Mouse (Mus musculus) heart, embryonic 15.5 days (tissue): ENCODE measurements at regions not wholly inside any gene's neighbourhood (a gene's known extent, or its start where the extent isn't known, plus 50 kb on each side); places are given as distances from the start of the nearest gene placed in this dataset.

Experiments used
- ATAC-seq: fragments of 200-750 bp; cut with Nextera tagmentation; replicated peaks from 2 replicates; pipeline ENCODE4 v1.8.0; 2017; ENCODE audit warnings: low read depth, moderate TSS enrichment; ENCODE audit not compliant: insufficient number of reproducible peaks, insufficient read depth, low FRiP score
- H3K27ac ChIP-seq: fragments of 300-500 bp; sonication (generic); 2 replicates; pipeline ENCODE4 v1.5.1; 2015; ENCODE audit warnings: mild to moderate bottlenecking, inconsistent platforms
- H3K27me3 ChIP-seq: fragments of 300-500 bp; sonication (generic); 2 replicates; pipeline ENCODE4 v1.6.1; 2015; ENCODE audit warnings: inconsistent platforms
- H3K36me3 ChIP-seq: fragments of 300-500 bp; sonication (generic); 2 replicates; pipeline ENCODE4 v1.6.1; 2015; ENCODE audit warnings: mild to moderate bottlenecking, inconsistent platforms
- H3K4me1 ChIP-seq: fragments of 300-500 bp; sonication (generic); replicated peaks from 2 replicates; pipeline ENCODE4 v1.6.1; 2015; ENCODE audit warnings: inconsistent platforms
- H3K4me2 ChIP-seq: fragments of 300-500 bp; sonication (generic); 2 replicates; pipeline ENCODE4 v1.6.1; 2015; ENCODE audit warnings: inconsistent platforms, mild to moderate bottlenecking, moderate library complexity
- H3K4me3 ChIP-seq: fragments of 300-500 bp; sonication (generic); 2 replicates; pipeline ENCODE4 v1.5.1; 2015; ENCODE audit warnings: mild to moderate bottlenecking, inconsistent platforms
- H3K9ac ChIP-seq: fragments of 300-500 bp; sonication (generic); 2 replicates; pipeline ENCODE4 v1.6.1; 2015; ENCODE audit warnings: mild to moderate bottlenecking, inconsistent platforms
- H3K9me3 ChIP-seq: fragments of 300-500 bp; sonication (generic); replicated peaks from 2 replicates; pipeline ENCODE4 v1.6.1; 2016; ENCODE audit warnings: inconsistent platforms
- WGBS: fragments of 180-500 bp; shearing (Covaris S2); methylation state at CpG from one replicate; pipeline ENCODE4 v1.1.7; 2015; ENCODE audit warnings: mixed read lengths; 5-methylcytosine and 5-hydroxymethylcytosine counted together

DNA sequence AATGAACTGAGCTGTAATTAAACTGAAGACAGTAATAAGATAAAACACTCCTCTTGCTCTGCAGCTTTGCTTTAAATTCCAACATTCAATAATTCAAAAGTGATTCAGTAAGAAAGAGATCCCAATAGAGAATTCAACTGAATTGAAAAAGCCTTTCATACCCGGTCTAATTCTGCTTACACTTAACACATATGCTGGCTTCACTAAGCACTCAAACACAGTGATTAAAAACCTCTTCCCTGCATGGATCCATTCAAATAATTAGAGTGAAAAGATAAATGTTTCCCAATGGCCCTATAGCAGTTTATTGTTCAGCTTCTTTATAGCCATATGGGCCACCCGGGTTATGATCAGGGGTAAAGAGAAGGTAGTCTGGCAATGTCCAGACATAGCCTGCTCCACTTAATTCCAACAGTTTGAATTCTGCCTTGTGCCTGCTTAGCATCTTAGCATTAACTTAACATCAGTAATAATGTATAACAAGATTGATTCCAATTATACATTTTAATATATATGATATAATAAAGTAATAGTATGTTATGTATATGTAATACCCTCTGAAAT, 659.9 kb upstream of the Kcnd2 start:
- H3K36me3 ChIP-seq: no peaks in the 10 kb centered on the region
- WGBS: 86% methylated on average over 2 of the region's 2 CpGs
- no peaks in the 10 kb centered on the region for H3K4me1 ChIP-seq
- no peak overlapping the region for H3K27ac ChIP-seq
- ATAC-seq: no peak
- no peaks in the 10 kb centered on the region for H3K9me3 ChIP-seq
- no peak overlapping the region for H3K9ac ChIP-seq
- no peak overlapping the region for H3K4me3 ChIP-seq
- no peak overlapping the region for H3K4me2 ChIP-seq
- H3K27me3 ChIP-seq: no peaks in the 10 kb centered on the region

DNA sequence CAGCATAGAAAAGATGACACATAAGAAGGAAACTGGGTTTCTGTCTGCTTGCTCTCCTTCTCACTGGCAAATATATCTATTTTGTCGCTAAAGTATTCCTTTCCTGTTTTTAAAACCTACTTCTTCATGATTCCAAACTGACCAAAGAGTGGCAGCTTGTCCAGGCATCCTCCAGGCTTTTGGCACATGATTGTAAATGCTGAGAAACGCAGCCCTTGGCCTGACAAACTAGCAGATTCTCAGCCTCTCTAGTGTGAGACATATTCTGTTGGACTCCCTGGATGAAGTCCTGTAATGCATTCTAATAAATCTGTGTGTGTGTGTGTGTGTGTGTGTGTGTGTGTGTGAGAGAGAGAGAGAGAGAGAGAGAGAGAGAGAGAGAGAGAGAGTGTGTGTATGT, 642.7 kb upstream of the Kcnd2 start:
- ATAC-seq: no peak
- Histone ChIP-seq H3K4me3 (no peak overlapping the region), H3K36me3 (no peaks in the 10 kb centered on the region), H3K9me3 (no peaks in the 10 kb centered on the region), H3K4me2 (no peak overlapping the region), H3K27ac (no peak overlapping the region), H3K9ac (no peak overlapping the region), H3K4me1 (no peaks in the 10 kb centered on the region), H3K27me3 (no peaks in the 10 kb centered on the region)
- WGBS: 71% methylated on average over 2 of the region's 2 CpGs

DNA sequence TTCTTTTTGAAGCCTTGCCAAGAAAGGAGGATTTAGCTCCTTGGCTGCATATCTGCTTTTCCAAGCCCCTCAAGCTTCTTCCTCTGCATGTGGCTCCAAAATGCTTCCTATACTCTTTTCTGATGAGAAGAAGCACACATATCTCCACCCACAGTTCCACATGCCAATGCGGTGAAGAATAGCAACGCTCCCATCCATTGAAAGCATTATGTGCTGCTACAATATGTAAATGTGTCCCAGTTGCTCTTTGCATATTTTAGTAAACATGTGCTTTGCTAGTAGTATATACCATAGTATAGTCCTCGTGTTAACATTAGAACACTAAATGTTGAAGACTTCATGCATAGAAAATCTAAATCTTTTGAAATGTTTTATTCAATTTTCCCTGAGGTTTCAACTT, 640.6 kb upstream of the Kcnd2 start:
- no peak overlapping the region for H3K4me2 ChIP-seq
- H3K4me3 ChIP-seq: no peak overlapping the region
- no peak overlapping the region for H3K9ac ChIP-seq
- no peaks in the 10 kb centered on the region for H3K36me3 ChIP-seq
- H3K4me1 ChIP-seq: no peaks in the 10 kb centered on the region
- no peak for ATAC-seq
- no peaks in the 10 kb centered on the region for H3K27me3 ChIP-seq
- WGBS: 73% methylated on average over 3 of the region's 3 CpGs
- no peaks in the 10 kb centered on the region for H3K9me3 ChIP-seq
- no peak overlapping the region for H3K27ac ChIP-seq

DNA sequence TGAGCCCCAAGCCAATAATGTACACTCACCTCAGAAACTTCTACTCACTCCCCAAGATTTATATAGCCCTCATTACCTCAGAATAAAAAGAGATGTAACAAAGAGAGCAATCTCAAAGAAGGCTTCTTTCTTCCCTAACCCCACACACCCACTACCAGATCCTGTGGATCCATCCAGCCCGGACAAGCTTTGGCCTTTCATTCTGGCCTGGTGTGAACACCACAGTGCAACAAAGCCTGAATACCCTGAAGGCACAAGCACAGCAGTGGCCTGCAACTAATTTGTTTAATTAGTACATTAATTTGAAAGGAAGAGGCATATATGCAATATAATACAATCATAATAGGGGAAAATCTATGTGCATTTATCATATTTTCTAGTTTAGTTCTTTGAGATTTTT, 616.5 kb upstream of the Kcnd2 start:
- no peak for ATAC-seq
- no peak overlapping the region for H3K9ac ChIP-seq
- H3K27me3 ChIP-seq: no peaks in the 10 kb centered on the region
- H3K9me3 ChIP-seq: no peaks in the 10 kb centered on the region
- no peaks in the 10 kb centered on the region for H3K4me1 ChIP-seq
- H3K4me3 ChIP-seq: no peak overlapping the region
- 80% methylated on average over 1 of the region's 1 CpGs for WGBS
- no peak overlapping the region for H3K27ac ChIP-seq
- no peaks in the 10 kb centered on the region for H3K36me3 ChIP-seq
- H3K4me2 ChIP-seq: no peak overlapping the region

DNA sequence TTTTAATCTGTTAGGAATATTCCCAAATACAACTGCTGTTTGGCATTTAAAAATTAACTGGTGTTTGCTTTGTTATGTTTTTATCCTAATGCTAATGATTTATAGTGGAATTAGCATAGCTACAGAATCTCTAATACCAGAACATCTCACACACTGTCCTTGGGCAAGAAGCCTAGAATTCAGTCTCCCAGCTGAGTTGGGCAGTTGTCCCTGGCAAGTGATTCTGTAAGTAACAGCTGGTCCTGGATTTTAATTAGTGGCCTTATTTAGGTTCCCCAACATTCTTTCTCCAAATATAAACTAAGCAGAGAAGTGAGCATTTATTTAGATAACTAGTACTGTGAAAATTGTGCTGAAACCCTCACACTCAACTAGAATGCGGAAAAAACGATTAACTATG, 611.1 kb upstream of the Kcnd2 start:
- Histone ChIP-seq H3K9me3 (no peaks in the 10 kb centered on the region), H3K4me2 (no peak overlapping the region), H3K4me1 (no peaks in the 10 kb centered on the region), H3K27me3 (no peaks in the 10 kb centered on the region), H3K27ac (no peak overlapping the region), H3K9ac (no peak overlapping the region), H3K36me3 (no peaks in the 10 kb centered on the region), H3K4me3 (no peak overlapping the region)
- ATAC-seq: no peak
- whole genome bisulfite sequencing: 90% methylated on average over 2 of the region's 2 CpGs

DNA sequence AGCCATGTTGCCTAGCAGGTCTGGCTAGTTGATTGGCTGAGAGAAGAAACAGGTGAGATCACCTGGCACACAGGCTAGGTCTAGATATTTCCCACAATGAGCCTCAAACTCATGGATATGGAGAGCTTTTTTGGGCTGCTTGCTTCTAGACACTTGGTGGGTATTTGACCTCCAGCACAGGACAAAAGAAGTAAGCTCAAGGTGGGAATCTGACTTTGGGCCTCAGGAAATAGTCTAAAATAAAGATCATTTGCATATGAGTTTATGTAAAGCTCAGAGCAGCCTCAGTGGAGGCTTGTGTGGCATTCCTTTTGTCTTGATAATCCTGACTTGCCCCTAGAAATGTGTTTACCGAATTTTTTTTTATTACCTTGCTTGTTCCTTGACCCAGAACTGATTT, 594.8 kb upstream of the Kcnd2 start:
- no peak for ATAC-seq
- no peaks in the 10 kb centered on the region for H3K36me3 ChIP-seq
- no peaks in the 10 kb centered on the region for H3K27me3 ChIP-seq
- H3K4me2 ChIP-seq: no peak overlapping the region
- WGBS: 39% methylated on average over 1 of the region's 1 CpGs
- H3K27ac ChIP-seq: no peak overlapping the region
- H3K4me1 ChIP-seq: no peaks in the 10 kb centered on the region
- no peaks in the 10 kb centered on the region for H3K9me3 ChIP-seq
- H3K9ac ChIP-seq: no peak overlapping the region
- H3K4me3 ChIP-seq: no peak overlapping the region

DNA sequence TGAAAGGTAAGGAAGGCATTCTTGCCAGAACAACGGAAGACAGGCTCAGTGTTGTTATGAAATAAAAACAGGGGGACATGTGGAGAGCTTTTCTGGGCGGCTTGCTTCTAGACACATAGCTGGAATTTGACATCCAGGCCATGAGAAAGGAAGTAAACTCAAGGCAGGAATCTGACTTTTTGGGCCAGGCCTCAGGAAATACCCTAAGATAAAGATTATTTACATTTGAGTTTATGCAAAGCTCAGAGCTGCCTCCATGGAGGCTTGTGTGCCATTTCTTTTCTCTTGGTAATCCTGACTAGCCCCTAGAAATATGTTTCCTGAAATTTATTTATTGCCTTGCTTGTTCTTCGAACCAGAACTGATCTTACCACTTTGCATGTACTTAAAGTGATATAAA, 588.9 kb upstream of the Kcnd2 start:
- Histone ChIP-seq H3K4me1 (no peaks in the 10 kb centered on the region), H3K4me2 (no peak overlapping the region), H3K36me3 (no peaks in the 10 kb centered on the region), H3K27me3 (no peaks in the 10 kb centered on the region), H3K9me3 (no peaks in the 10 kb centered on the region), H3K9ac (no peak overlapping the region), H3K27ac (no peak overlapping the region), H3K4me3 (no peak overlapping the region)
- WGBS: 38% methylated on average over 3 of the region's 3 CpGs
- ATAC-seq: no peak

DNA sequence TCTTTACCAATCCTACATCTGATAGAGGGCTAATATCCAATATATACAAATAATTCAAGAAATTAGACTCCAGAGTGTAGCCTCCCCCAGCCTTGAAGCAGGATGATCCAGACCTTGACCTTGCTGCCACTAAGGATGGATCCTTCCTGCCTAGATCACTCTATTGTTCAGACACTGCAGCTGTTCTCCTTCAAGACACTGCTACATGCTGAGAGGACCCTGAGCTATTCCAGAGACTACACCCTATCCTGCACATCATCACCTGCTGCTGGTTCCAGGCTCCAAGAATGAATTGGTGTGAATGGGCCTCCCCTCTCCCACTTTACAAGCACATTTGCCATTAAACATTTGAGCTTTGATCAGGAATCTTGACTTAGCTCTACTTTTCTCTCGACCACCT, 588.2 kb upstream of the Kcnd2 start:
- Histone ChIP-seq H3K36me3 (no peaks in the 10 kb centered on the region), H3K4me3 (no peak overlapping the region), H3K9ac (no peak overlapping the region), H3K27ac (no peak overlapping the region), H3K4me1 (no peaks in the 10 kb centered on the region), H3K9me3 (no peaks in the 10 kb centered on the region), H3K27me3 (no peaks in the 10 kb centered on the region), H3K4me2 (no peak overlapping the region)
- ATAC-seq: no peak
- 52% methylated on average over 1 of the region's 1 CpGs for WGBS

DNA sequence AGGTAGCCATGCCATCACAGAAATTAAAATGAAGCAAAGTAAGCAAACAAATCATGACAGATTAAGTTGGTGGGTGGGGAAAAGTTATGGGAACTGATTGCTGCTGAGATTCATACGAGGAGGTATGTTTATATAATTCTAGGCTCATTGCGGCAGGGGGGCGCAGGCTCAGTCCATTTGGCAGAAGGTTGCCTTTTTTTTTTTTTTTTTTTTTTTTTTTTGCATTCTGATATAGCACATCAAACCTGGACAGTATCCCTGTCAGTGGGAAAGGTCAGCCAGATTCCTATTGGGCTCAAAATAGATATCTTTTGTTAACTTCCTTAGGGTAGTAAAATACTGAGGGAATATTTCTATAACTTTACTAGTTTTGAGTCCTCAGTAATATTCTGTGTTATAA, 575.0 kb upstream of the Kcnd2 start:
- Histone ChIP-seq H3K27ac (no peak overlapping the region), H3K4me2 (no peak overlapping the region), H3K9me3 (no peaks in the 10 kb centered on the region), H3K4me1 (no peaks in the 10 kb centered on the region), H3K27me3 (no peaks in the 10 kb centered on the region), H3K36me3 (no peaks in the 10 kb centered on the region), H3K9ac (no peak overlapping the region), H3K4me3 (no peak overlapping the region)
- ATAC-seq: no peak
- 82% methylated on average over 3 of the region's 3 CpGs for WGBS

DNA sequence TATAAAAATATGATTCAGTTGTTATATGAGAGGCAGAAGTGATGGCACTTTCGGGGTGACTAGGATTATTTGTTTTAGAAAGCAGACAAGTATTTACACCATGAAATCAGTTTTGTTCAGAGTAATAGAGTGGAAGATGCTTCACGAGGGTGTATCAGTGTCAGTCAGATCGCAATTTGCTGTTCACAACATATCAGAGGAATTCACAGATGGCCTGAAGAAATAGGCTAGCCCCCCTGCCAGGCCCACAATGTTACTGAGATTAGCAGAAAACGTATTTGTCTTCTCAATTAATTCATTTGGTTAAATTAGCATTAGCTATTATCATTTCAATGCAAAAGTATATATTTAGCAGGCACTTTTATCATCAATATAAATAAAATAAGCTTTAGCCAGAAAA, 573.9 kb upstream of the Kcnd2 start:
- no peak for ATAC-seq
- Histone ChIP-seq H3K9ac (no peak overlapping the region), H3K27ac (no peak overlapping the region), H3K36me3 (no peaks in the 10 kb centered on the region), H3K4me1 (no peaks in the 10 kb centered on the region), H3K4me2 (no peak overlapping the region), H3K27me3 (no peaks in the 10 kb centered on the region), H3K9me3 (no peaks in the 10 kb centered on the region), H3K4me3 (no peak overlapping the region)
- 62% methylated on average over 4 of the region's 4 CpGs for WGBS

DNA sequence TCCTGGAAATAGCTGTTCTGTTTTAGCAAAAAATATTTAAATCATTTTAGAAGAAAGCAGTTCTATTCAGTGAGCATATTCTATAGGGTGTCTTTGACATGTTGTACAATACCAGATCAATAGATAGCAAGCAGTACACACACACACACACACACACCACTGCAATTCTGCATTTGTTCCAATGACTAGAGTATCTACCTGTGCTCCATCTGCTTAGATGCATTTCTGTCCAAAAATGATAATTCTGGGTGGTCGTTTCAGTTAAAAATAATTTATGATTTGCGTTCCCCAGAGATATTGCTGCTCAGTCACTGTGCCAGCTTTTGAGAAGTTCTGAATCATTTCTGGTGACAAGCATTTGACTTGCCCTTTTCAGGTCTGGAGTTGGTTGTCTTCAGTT, 573.5 kb upstream of the Kcnd2 start:
- Histone ChIP-seq H3K36me3 (no peaks in the 10 kb centered on the region), H3K27me3 (no peaks in the 10 kb centered on the region)
- 67% methylated on average over 2 of the region's 2 CpGs for WGBS

DNA sequence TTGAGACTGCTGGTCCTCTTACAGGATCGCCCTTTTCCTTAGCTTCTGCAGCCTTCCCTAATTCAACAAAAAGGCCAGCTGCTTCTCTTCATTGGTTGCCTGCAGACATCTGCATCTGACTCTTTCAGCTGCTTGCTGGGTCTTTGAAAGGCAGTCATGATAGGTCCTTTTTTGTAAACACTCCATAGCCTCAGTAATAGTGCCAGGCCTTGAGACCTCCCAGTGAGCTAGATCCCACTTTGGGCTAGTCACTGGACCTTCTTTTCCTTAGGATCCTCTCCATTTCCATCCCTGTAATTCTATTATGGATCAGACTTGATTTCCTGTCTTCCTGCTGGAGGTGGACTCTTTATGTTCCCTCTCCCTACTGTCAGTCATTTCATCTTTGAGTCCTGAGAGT, 558.3 kb upstream of the Kcnd2 start:
- WGBS: 90% methylated on average over 1 of the region's 1 CpGs
- no peak for ATAC-seq
- Histone ChIP-seq H3K27ac (no peak overlapping the region), H3K36me3 (no peaks in the 10 kb centered on the region), H3K27me3 (no peaks in the 10 kb centered on the region), H3K9ac (no peak overlapping the region), H3K4me2 (no peak overlapping the region), H3K4me1 (no peaks in the 10 kb centered on the region), H3K9me3 (no peaks in the 10 kb centered on the region), H3K4me3 (no peak overlapping the region)

More for the DNA sequence above, 573.5 kb upstream of the Kcnd2 start:
- no peak overlapping the region for H3K4me2 ChIP-seq
- no peak overlapping the region for H3K27ac ChIP-seq
- no peak overlapping the region for H3K4me3 ChIP-seq
- no peaks in the 10 kb centered on the region for H3K9me3 ChIP-seq
- ATAC-seq: no peak
- H3K4me1 ChIP-seq: no peaks in the 10 kb centered on the region
- H3K9ac ChIP-seq: no peak overlapping the region
